Mouse (Mus musculus) heart, adult 2 months (tissue): ENCODE results near the gene Xylt1. TPM values are rescaled to one million over a fixed set of nuclear protein-coding genes. Genes with fewer than 3 reads are reported as not detected.

Experiments
- DNase-seq, 2 experiments: peaks; one replicate each; pipeline ENCODE4 v3.0.0; 2021
- H3K27ac ChIP-seq: fragments of 200-600 bp; 2 replicates; pipeline ENCODE4 v1.8.1; 2022
- H3K27me3 ChIP-seq: fragments of 200-500 bp; 2 replicates; pipeline ENCODE4 v1.6.1; 2012; ENCODE audit warnings: mild to moderate bottlenecking, low read length, inconsistent platforms, mixed read lengths; ENCODE audit not compliant: control insufficient read depth, insufficient read depth
- H3K36me3 ChIP-seq: fragments of 200-500 bp; 2 replicates; pipeline ENCODE4 v1.6.1; 2012; ENCODE audit warnings: low read length, inconsistent platforms; ENCODE audit not compliant: control insufficient read depth, insufficient read depth
- H3K4me1 ChIP-seq: fragments of 200-500 bp; 2 replicates; pipeline ENCODE4 v1.6.1; 2011; ENCODE audit warnings: low read length; ENCODE audit not compliant: control insufficient read depth, insufficient read depth
- H3K4me3 ChIP-seq: fragments of 200-600 bp; 2 replicates; pipeline ENCODE4 v1.8.1; 2022
- H3K79me2 ChIP-seq: fragments of 200-500 bp; replicated peaks from 2 replicates; pipeline ENCODE4 v1.6.1; 2012; ENCODE audit warnings: mild to moderate bottlenecking, inconsistent platforms, low read length, moderate library complexity, mixed read lengths; ENCODE audit not compliant: control insufficient read depth, insufficient read depth
- H3K9ac ChIP-seq: fragments of 200-500 bp; 2 replicates; pipeline ENCODE4 v1.6.1; 2012; ENCODE audit warnings: low read depth, mild to moderate bottlenecking, control low read depth, inconsistent platforms, low read length, mixed read lengths
- CTCF ChIP-seq: fragments of 200-600 bp; IDR thresholded peaks from 2 replicates; pipeline ENCODE4 v1.8.1; 2022; ENCODE audit warnings: antibody characterized with exemption, mild to moderate bottlenecking, moderate library complexity
- EP300 ChIP-seq: fragments of 200-500 bp; IDR thresholded peaks from 2 replicates; pipeline ENCODE4 v1.6.1; 2011; ENCODE audit warnings: low read depth, low read length, control low read depth; ENCODE audit not compliant: insufficient read depth
- POLR2A ChIP-seq: fragments of 200-500 bp; IDR thresholded peaks from 2 replicates; pipeline ENCODE4 v1.6.1; 2011; ENCODE audit warnings: mild to moderate bottlenecking, low read depth, low read length, control low read depth; ENCODE audit not compliant: insufficient read depth
- WGBS: fragments of 180-500 bp; shearing (Covaris S2); methylation state at CpG from one replicate; pipeline ENCODE4 v1.1.7; 2018; 5-methylcytosine and 5-hydroxymethylcytosine counted together
- intact Hi-C: fragments of 180-260 bp; cut with DNase I; formaldehyde crosslinking; loops from one replicate; pipeline ENCODE4 v1.15.1; 2025
- polyA plus RNA-seq: library from polyadenylated mRNA; depleted of rRNA; stranded (reverse); fragments of >200 nt; gene quantifications from 2 replicates; pipeline ENCODE4 v1.2.3, GENCODE M21; 2012
- total RNA-seq, 2 experiments: library from RNA; stranded (reverse); gene quantifications; 2 replicates each; pipeline ENCODE4 v1.2.3; 2021

The Xylt1 gene
- total and polyA plus RNA-seq, 3 experiments: 1.2 to 2.3 (median 1.4) TPM

- H3K4me1 ChIP-seq: no peaks in the 10 kb centered on the region
- intact Hi-C loops: no loop called here
- no peaks in the 10 kb centered on the region for H3K36me3 ChIP-seq
- TF ChIP-seq EP300 (no peak), POLR2A (no peak)
- no peak overlapping the region for H3K4me3 ChIP-seq
- DNase-seq: no peak
- no peak overlapping the region for H3K27ac ChIP-seq
- WGBS: 78% methylated on average over 5 of the region's 5 CpGs
- no peak overlapping the region for H3K9ac ChIP-seq
- H3K27me3 ChIP-seq: no peaks in the 10 kb centered on the region
- H3K79me2 ChIP-seq: no peaks in the 10 kb centered on the region
These were observed 234.1 kb downstream of the Xylt1 start for GRCm38 (mm10) chr7:117614851-117615250.

- intact Hi-C loops: no loop called here
- H3K4me1 ChIP-seq: no peaks in the 10 kb centered on the region
- no peak overlapping the region for H3K27ac ChIP-seq
- no peak for DNase-seq
- no peak overlapping the region for H3K9ac ChIP-seq
- H3K79me2 ChIP-seq: no peaks in the 10 kb centered on the region
- H3K36me3 ChIP-seq: no peaks in the 10 kb centered on the region
- 65% methylated on average over 5 of the region's 5 CpGs for WGBS
- TF ChIP-seq EP300 (no peak), CTCF (no peak), POLR2A (no peak)
- no peaks in the 10 kb centered on the region for H3K27me3 ChIP-seq
- H3K4me3 ChIP-seq: no peak overlapping the region
These were observed 235.5 kb downstream of the Xylt1 start for GRCm38 (mm10) chr7:117616277-117616676.

- no peak for DNase-seq
- H3K27ac ChIP-seq: no peak overlapping the region
- H3K4me1 ChIP-seq: no peaks in the 10 kb centered on the region
- TF ChIP-seq CTCF (no peak), POLR2A (no peak), EP300 (no peak)
- H3K9ac ChIP-seq: no peak overlapping the region
- intact Hi-C loops: no loop called here
- no peaks in the 10 kb centered on the region for H3K79me2 ChIP-seq
- no peaks in the 10 kb centered on the region for H3K36me3 ChIP-seq
- 68% methylated on average over 4 of the region's 4 CpGs for WGBS
- no peak overlapping the region for H3K4me3 ChIP-seq
- H3K27me3 ChIP-seq: no peaks in the 10 kb centered on the region
These were observed 238.0 kb downstream of the Xylt1 start for GRCm38 (mm10) chr7:117618715-117619150.

GRCm38 (mm10) chr7:117621566-117621965 lies 240.8 kb downstream of the Xylt1 start:
- DNase-seq: no peak
- H3K9ac ChIP-seq: no peak overlapping the region

GRCm38 (mm10) chr7:117622769-117623168 lies 242.0 kb downstream of the Xylt1 start:
- WGBS: 75% methylated on average over 2 of the region's 2 CpGs
- Histone ChIP-seq H3K9ac (no peak overlapping the region), H3K36me3 (no peaks in the 10 kb centered on the region), H3K4me3 (no peak overlapping the region), H3K79me2 (no peaks in the 10 kb centered on the region), H3K27ac (no peak overlapping the region), H3K4me1 (no peaks in the 10 kb centered on the region), H3K27me3 (no peaks in the 10 kb centered on the region)
- intact Hi-C loops: loop anchor here (2.0 kb wide), 1 partner anchor 240 kb away; no protein-coding TSS in a partner anchor
- DNase-seq: peak; percentile 18 to 41
- TF ChIP-seq CTCF (peak; percentile 70), EP300 (no peak)

More at GRCm38 (mm10) chr7:117621566-117621965, 240.8 kb downstream of the Xylt1 start:
- Histone ChIP-seq H3K4me1 (no peaks in the 10 kb centered on the region), H3K4me3 (no peak overlapping the region), H3K27me3 (no peaks in the 10 kb centered on the region), H3K27ac (no peak overlapping the region), H3K36me3 (no peaks in the 10 kb centered on the region), H3K79me2 (no peaks in the 10 kb centered on the region)
- no peak for TF ChIP-seq CTCF
- no peak for TF ChIP-seq EP300
- no peak for TF ChIP-seq POLR2A
- WGBS: 77% methylated on average over 4 of the region's 4 CpGs
- intact Hi-C loops: no loop called here

GRCm38 (mm10) chr7:117628791-117629190 lies 248.0 kb downstream of the Xylt1 start:
- intact Hi-C loops: no loop called here
- no peak overlapping the region for H3K9ac ChIP-seq
- no peaks in the 10 kb centered on the region for H3K36me3 ChIP-seq
- 76% methylated on average over 3 of the region's 3 CpGs for WGBS
- no peak overlapping the region for H3K4me3 ChIP-seq
- H3K27me3 ChIP-seq: no peaks in the 10 kb centered on the region
- no peak for DNase-seq
- no peaks in the 10 kb centered on the region for H3K4me1 ChIP-seq
- H3K79me2 ChIP-seq: no peaks in the 10 kb centered on the region
- no peak overlapping the region for H3K27ac ChIP-seq
- no peak for TF ChIP-seq CTCF
- no peak for TF ChIP-seq POLR2A
- TF ChIP-seq EP300: no peak

- WGBS: 69% methylated on average over 5 of the region's 5 CpGs
- H3K9ac ChIP-seq: no peak overlapping the region
- no peak overlapping the region for H3K27ac ChIP-seq
- no peaks in the 10 kb centered on the region for H3K27me3 ChIP-seq
- H3K4me1 ChIP-seq: no peaks in the 10 kb centered on the region
- intact Hi-C loops: no loop called here
- H3K79me2 ChIP-seq: no peaks in the 10 kb centered on the region
- no peaks in the 10 kb centered on the region for H3K36me3 ChIP-seq
- no peak overlapping the region for H3K4me3 ChIP-seq
- DNase-seq: peak in 1 of 2 experiments; percentile 11
- no peak for TF ChIP-seq EP300
- peak; percentile 59 for TF ChIP-seq CTCF
- TF ChIP-seq POLR2A: no peak
These were observed 249.9 kb downstream of the Xylt1 start for GRCm38 (mm10) chr7:117630657-117631056.
